Mouse (Mus musculus): ENCODE data around the gene Ubfd1. TPM values are rescaled to one million over a fixed set of nuclear protein-coding genes. Genes with fewer than 3 reads are reported as not detected.
A peak's percentile ranks its signal among the peaks of the same experiment; 100 is the strongest.
"Not testable (repeated sequence)": the region's sequence is repeated elsewhere in the genome, so short reads cannot be mapped to it uniquely, and the experiment has no call there.

Ubfd1 gene
- polyA plus RNA-seq, 1 experiment from 2014 or later: 66.4 TPM

GRCm38 (mm10) chr7:122087195-122087982, 20.4 kb downstream of the Ubfd1 start:
- Histone ChIP-seq H3K4me2 (ENCODE audit: low read length) (no peak overlapping the region), H3K4me3 (ENCODE audit: control insufficient read depth in 1 of 2, insufficient read depth in 1 of 2, low read depth in 1 of 2, low read length in 2 of 2) (no peak overlapping the region), H3K27ac (replicated peaks in 1 of 2; ENCODE audit: control insufficient read depth in 1 of 2, insufficient read depth in 1 of 2, low read depth in 2 of 2, low read length in 2 of 2) (no peak overlapping the region), H3K9ac (ENCODE audit: low read length) (no peak overlapping the region), H3K36me3 (ENCODE audit: control insufficient read depth, insufficient read depth, low read length) (peaks cover 86% of the 10 kb centered on the region), H3K27me3 (ENCODE audit: control insufficient read depth, insufficient read depth, low read length) (no peaks in the 10 kb centered on the region), H3K9me3 (ENCODE audit: control insufficient read depth, low read length) (no peaks in the 10 kb centered on the region), H3K4me1 (ENCODE audit: control insufficient read depth in 2 of 2, insufficient read depth in 2 of 2, low read length in 2 of 2) (peaks cover 0 to 3% of the 10 kb centered on the region in 2 experiments; a peak in 1 of 4 replicates)
- 88% methylated on average over 11 of the region's 11 CpGs for WGBS
- ATAC-seq (ENCODE audit: insufficient number of reproducible peaks, insufficient read depth, low FRiP score, low read depth): no peak

- H3K4me3 ChIP-seq (ENCODE audit: control insufficient read depth in 1 of 2, insufficient read depth in 1 of 2, low read depth in 1 of 2, low read length in 2 of 2): no peak overlapping the region
- H3K4me2 ChIP-seq (ENCODE audit: low read length): no peak overlapping the region
- no peak overlapping the region for H3K9ac ChIP-seq (ENCODE audit: low read length)
- H3K36me3 ChIP-seq (ENCODE audit: control insufficient read depth, insufficient read depth, low read length): peaks cover 94% of the 10 kb centered on the region
- H3K27ac ChIP-seq (replicated peaks in 1 of 2; ENCODE audit: control insufficient read depth in 1 of 2, insufficient read depth in 1 of 2, low read depth in 2 of 2, low read length in 2 of 2): no peak overlapping the region
- ATAC-seq (ENCODE audit: insufficient number of reproducible peaks, insufficient read depth, low FRiP score, low read depth): no peak
- H3K9me3 ChIP-seq (ENCODE audit: control insufficient read depth, low read length): no peaks in the 10 kb centered on the region
- 98% methylated on average over 2 of the region's 2 CpGs for WGBS
- peaks cover 0 to under 1% of the 10 kb centered on the region in 2 experiments; a peak in 1 of 4 replicates for H3K4me1 ChIP-seq (ENCODE audit: control insufficient read depth in 2 of 2, insufficient read depth in 2 of 2, low read length in 2 of 2)
- H3K27me3 ChIP-seq (ENCODE audit: control insufficient read depth, insufficient read depth, low read length): no peaks in the 10 kb centered on the region
Observed at GRCm38 (mm10) chr7:122094564-122095330, 27.8 kb downstream of the Ubfd1 start.

- Histone ChIP-seq H3K4me2 (ENCODE audit: low read length) (no peak overlapping the region), H3K9ac (ENCODE audit: low read length) (no peak overlapping the region), H3K36me3 (ENCODE audit: control insufficient read depth, insufficient read depth, low read length) (peaks cover 65% of the 10 kb centered on the region), H3K27me3 (ENCODE audit: control insufficient read depth, insufficient read depth, low read length) (no peaks in the 10 kb centered on the region), H3K9me3 (ENCODE audit: control insufficient read depth, low read length) (no peaks in the 10 kb centered on the region), H3K4me1 (ENCODE audit: control insufficient read depth in 2 of 2, insufficient read depth in 2 of 2, low read length in 2 of 2) (peaks cover 4 to 14% of the 10 kb centered on the region in 2 experiments), H3K4me3 (ENCODE audit: control insufficient read depth in 1 of 2, insufficient read depth in 1 of 2, low read depth in 1 of 2, low read length in 2 of 2) (no peak overlapping the region), H3K27ac (replicated peaks in 1 of 2; ENCODE audit: control insufficient read depth in 1 of 2, insufficient read depth in 1 of 2, low read depth in 2 of 2, low read length in 2 of 2) (no peak overlapping the region)
- WGBS: 91% methylated on average over 3 of the region's 3 CpGs
- ATAC-seq (ENCODE audit: insufficient number of reproducible peaks, insufficient read depth, low FRiP score, low read depth): no peak
Observed at GRCm38 (mm10) chr7:122098009-122098408, 31.0 kb downstream of the Ubfd1 start.

- H3K9ac ChIP-seq (ENCODE audit: low read length): no peak overlapping the region
- H3K4me3 ChIP-seq (ENCODE audit: control insufficient read depth in 1 of 2, insufficient read depth in 1 of 2, low read depth in 1 of 2, low read length in 2 of 2): no peak overlapping the region
- peaks cover 52% of the 10 kb centered on the region for H3K36me3 ChIP-seq (ENCODE audit: control insufficient read depth, insufficient read depth, low read length)
- no peak overlapping the region for H3K27ac ChIP-seq (replicated peaks in 1 of 2; ENCODE audit: control insufficient read depth in 1 of 2, insufficient read depth in 1 of 2, low read depth in 2 of 2, low read length in 2 of 2)
- peaks cover 4 to 14% of the 10 kb centered on the region in 2 experiments for H3K4me1 ChIP-seq (ENCODE audit: control insufficient read depth in 2 of 2, insufficient read depth in 2 of 2, low read length in 2 of 2)
- ATAC-seq (ENCODE audit: insufficient number of reproducible peaks, insufficient read depth, low FRiP score, low read depth): no peak
- no peaks in the 10 kb centered on the region for H3K27me3 ChIP-seq (ENCODE audit: control insufficient read depth, insufficient read depth, low read length)
- H3K4me2 ChIP-seq (ENCODE audit: low read length): no peak overlapping the region
- no peaks in the 10 kb centered on the region for H3K9me3 ChIP-seq (ENCODE audit: control insufficient read depth, low read length)
- WGBS: 51% methylated on average over 4 of the region's 4 CpGs
Observed at GRCm38 (mm10) chr7:122099222-122099621, 32.2 kb downstream of the Ubfd1 start.

GRCm38 (mm10) chr7:122101014-122101746, 34.2 kb downstream of the Ubfd1 start:
- H3K9me3 ChIP-seq (ENCODE audit: control insufficient read depth, low read length); H3K27me3 ChIP-seq (ENCODE audit: control insufficient read depth, insufficient read depth, low read length): not testable (repeated sequence)
- Histone ChIP-seq H3K9ac (ENCODE audit: low read length) (peak overlapping the region; percentile 91), H3K36me3 (ENCODE audit: control insufficient read depth, insufficient read depth, low read length) (peaks cover 33% of the 10 kb centered on the region), H3K4me2 (ENCODE audit: low read length) (peak overlapping the region; percentile 95), H3K4me3 (ENCODE audit: control insufficient read depth in 1 of 2, insufficient read depth in 1 of 2, low read depth in 1 of 2, low read length in 2 of 2) (peak overlapping the region; percentile 71 to 75), H3K27ac (replicated peaks in 1 of 2; ENCODE audit: control insufficient read depth in 1 of 2, insufficient read depth in 1 of 2, low read depth in 2 of 2, low read length in 2 of 2) (peak overlapping the region; percentile 63 to 75), H3K4me1 (ENCODE audit: control insufficient read depth in 2 of 2, insufficient read depth in 2 of 2, low read length in 2 of 2) (peaks cover 4 to 14% of the 10 kb centered on the region in 2 experiments)
- ATAC-seq (ENCODE audit: insufficient number of reproducible peaks, insufficient read depth, low FRiP score, low read depth): peak; percentile 77
- WGBS: 5% methylated on average over 25 of the region's 28 CpGs

GRCm38 (mm10) chr7:122101747-122102244, 34.8 kb downstream of the Ubfd1 start, which contains the start of gene Ndufab1:
Ndufab1 (minus strand) TSS chr7:122101886.
- peak within 1 kb of the TSS; percentile 63 to 75 for H3K27ac ChIP-seq (replicated peaks in 1 of 2; ENCODE audit: control insufficient read depth in 1 of 2, insufficient read depth in 1 of 2, low read depth in 2 of 2, low read length in 2 of 2)
- no peaks in the 10 kb centered on the region for H3K9me3 ChIP-seq (ENCODE audit: control insufficient read depth, low read length)
- H3K4me3 ChIP-seq (ENCODE audit: control insufficient read depth in 1 of 2, insufficient read depth in 1 of 2, low read depth in 1 of 2, low read length in 2 of 2): peak within 1 kb of the TSS; percentile 71 to 75
- ATAC-seq (ENCODE audit: insufficient number of reproducible peaks, insufficient read depth, low FRiP score, low read depth): peak; percentile 97
- WGBS: under 1% methylated on average over 40 of the region's 43 CpGs
- peaks cover 4 to 14% of the 10 kb centered on the region in 2 experiments for H3K4me1 ChIP-seq (ENCODE audit: control insufficient read depth in 2 of 2, insufficient read depth in 2 of 2, low read length in 2 of 2)
- peak within 1 kb of the TSS; percentile 95 for H3K4me2 ChIP-seq (ENCODE audit: low read length)
- H3K27me3 ChIP-seq (ENCODE audit: control insufficient read depth, insufficient read depth, low read length): no peaks in the 10 kb centered on the region
- H3K9ac ChIP-seq (ENCODE audit: low read length): peak within 1 kb of the TSS; percentile 91
- peaks cover 30% of the 10 kb centered on the region for H3K36me3 ChIP-seq (ENCODE audit: control insufficient read depth, insufficient read depth, low read length)

- Histone ChIP-seq H3K27ac (replicated peaks in 1 of 2; ENCODE audit: control insufficient read depth in 1 of 2, insufficient read depth in 1 of 2, low read depth in 2 of 2, low read length in 2 of 2) (no peak overlapping the region), H3K27me3 (ENCODE audit: control insufficient read depth, insufficient read depth, low read length) (no peaks in the 10 kb centered on the region), H3K9me3 (ENCODE audit: control insufficient read depth, low read length) (no peaks in the 10 kb centered on the region), H3K4me2 (ENCODE audit: low read length) (no peak overlapping the region), H3K4me1 (ENCODE audit: control insufficient read depth in 2 of 2, insufficient read depth in 2 of 2, low read length in 2 of 2) (no peaks in the 10 kb centered on the region), H3K36me3 (ENCODE audit: control insufficient read depth, insufficient read depth, low read length) (peaks cover 52% of the 10 kb centered on the region), H3K9ac (ENCODE audit: low read length) (no peak overlapping the region), H3K4me3 (ENCODE audit: control insufficient read depth in 1 of 2, insufficient read depth in 1 of 2, low read depth in 1 of 2, low read length in 2 of 2) (no peak overlapping the region)
- ATAC-seq (ENCODE audit: insufficient number of reproducible peaks, insufficient read depth, low FRiP score, low read depth): no peak
- WGBS: 91% methylated on average over 6 of the region's 6 CpGs
Observed at GRCm38 (mm10) chr7:122108206-122108605, 41.2 kb downstream of the Ubfd1 start.

All from heart, embryonic 14.5 days (tissue).